In genomic region chr19:54616924-54617323, GRCm38 (mm10) we compare ENCODE assay signal across 18 mouse cellular contexts.
DNase-seq lines count a peak whose midpoint lies in the region; ATAC-seq and TF ChIP-seq lines count a peak whose summit lies in the region.
"Had no signal": no experiment of that assay in that cellular context is flagged by ENCODE, and none has a peak within 500 bp of the region (broad histone marks: within the 10 kb centered on the region; RNA-seq: fewer than 3 reads in every experiment).

No protein-coding gene starts in this region.

- 27% methylated on average over 4 of the region's 4 CpGs for WGBS in kidney, embryonic 16.5 days
- 42% methylated on average over 4 of the region's 4 CpGs for WGBS in hindbrain, postnatal 0 days
- 31% methylated on average over 4 of the region's 4 CpGs for WGBS in lung, adult 2 months

- TF ChIP-seq CTCF in hindbrain, postnatal 0 days (IDR thresholded peaks at IDR 0.05; ENCODE audit: low read depth) = no peak
- TF ChIP-seq CTCF in lung, adult 2 months (IDR thresholded peaks at IDR 0.05; ENCODE audit: insufficient read depth, low read length) = no peak

- H3K9me3 ChIP-seq in kidney, embryonic 16.5 days (ENCODE audit: low read length) = 0 out of 2 replicates have a peak, but pooled peaks cover 5% of the 10 kb centered on the region
- no peaks in the 10 kb centered on the region for H3K9me3 ChIP-seq in hindbrain, postnatal 0 days (ENCODE audit: low read length)
- H3K9me3 ChIP-seq: heart, embryonic 13.5 days; limb, embryonic 12.5 days; stomach, embryonic 15.5 days had no signal

- H3K27ac ChIP-seq in kidney, embryonic 16.5 days (ENCODE audit: low read length) = no peak overlapping the region
- no peak overlapping the region for H3K27ac ChIP-seq in hindbrain, postnatal 0 days
- H3K27ac ChIP-seq: forebrain, embryonic 10.5 days; heart, embryonic 13.5 days; limb, embryonic 12.5 days; stomach, embryonic 15.5 days had no signal

- H3K4me1 ChIP-seq in kidney, embryonic 16.5 days (ENCODE audit: insufficient read depth, low read length) = peaks cover 11% of the 10 kb centered on the region
- H3K4me1 ChIP-seq in hindbrain, postnatal 0 days (ENCODE audit: insufficient read depth, low read length) = no peaks in the 10 kb centered on the region
- H3K4me1 ChIP-seq in lung, adult 2 months (ENCODE audit: control insufficient read depth, insufficient read depth, low read length) = no peaks in the 10 kb centered on the region
- H3K4me1 ChIP-seq: heart, embryonic 13.5 days; limb, embryonic 12.5 days; megakaryocyte, embryonic 14.5 days; stomach, embryonic 15.5 days had no signal

- TF ChIP-seq POLR2A in lung, adult 2 months (IDR thresholded peaks at IDR 0.05; ENCODE audit: borderline replicate concordance, extremely low read depth, low read depth, low read length) = no peak

- H3K4me2 ChIP-seq in kidney, embryonic 16.5 days (replicated peaks; ENCODE audit: low read depth, low read length) = no peak overlapping the region
- no peak overlapping the region for H3K4me2 ChIP-seq in hindbrain, postnatal 0 days (ENCODE audit: low read depth, low read length)
- H3K4me2 ChIP-seq: heart, embryonic 13.5 days; limb, embryonic 12.5 days; stomach, embryonic 15.5 days had no signal

- ATAC-seq in kidney, embryonic 16.5 days (ENCODE audit: low FRiP score, low TSS enrichment) = peak; percentile 88
- 0 out of 2 replicates have a peak, but pooled peaks have one; percentile 39 for ATAC-seq in common myeloid progenitor, adult 5-6 weeks (replicated peaks; ENCODE audit: low read depth, poor library complexity, severe bottlenecking)
- ATAC-seq in hindbrain, postnatal 0 days = peak; percentile 76; the same call in 1 of the 2 replicates
- ATAC-seq: activated CD4-positive, CD25-positive, alpha-beta regulatory T cell, adult 4 months had no signal

- H3K27me3 ChIP-seq in kidney, embryonic 16.5 days (ENCODE audit: insufficient read depth, low read length) = no peaks in the 10 kb centered on the region
- no peaks in the 10 kb centered on the region for H3K27me3 ChIP-seq in hindbrain, postnatal 0 days (ENCODE audit: insufficient read depth, low read length)
- H3K27me3 ChIP-seq: heart, embryonic 13.5 days; limb, embryonic 12.5 days; megakaryocyte, embryonic 14.5 days; stomach, embryonic 15.5 days had no signal

- peak; percentile 3 for DNase-seq in adrenal gland, postnatal 10 days
- no peak for DNase-seq in adrenal gland, adult 18-20 months (ENCODE audit: low spot score in 2 of 2)
- DNase-seq in kidney, adult 8-10 months = no peak
- peak; percentile 51 for DNase-seq in hindbrain, postnatal 0 days (ENCODE audit: low spot score)
- DNase-seq in cerebellum, postnatal 25 days = no peak
- no peak for DNase-seq in lung, adult 2 months
- DNase-seq: B cell, adult 2 months; lung, adult 18-20 months; thymus, postnatal 25 days had no signal

- no peaks in the 10 kb centered on the region for H3K36me3 ChIP-seq in kidney, embryonic 16.5 days (ENCODE audit: insufficient read depth, low read length)
- H3K36me3 ChIP-seq in hindbrain, postnatal 0 days (ENCODE audit: insufficient read depth, low read length) = no peaks in the 10 kb centered on the region
- H3K36me3 ChIP-seq: forebrain, embryonic 10.5 days; G1E; heart, embryonic 13.5 days; limb, embryonic 12.5 days; stomach, embryonic 15.5 days had no signal

- H3K4me3 ChIP-seq in kidney, embryonic 16.5 days (ENCODE audit: low read length) = no peak overlapping the region
- H3K4me3 ChIP-seq in hindbrain, postnatal 0 days (ENCODE audit: low read length) = no peak overlapping the region
- no peak overlapping the region for H3K4me3 ChIP-seq in lung, adult 2 months (replicated peaks; ENCODE audit: extremely low read depth, low read depth, low read length)
- H3K4me3 ChIP-seq: forebrain, embryonic 10.5 days; heart, embryonic 13.5 days; limb, embryonic 12.5 days; megakaryocyte, embryonic 14.5 days; stomach, embryonic 15.5 days had no signal

- H3K9ac ChIP-seq in kidney, embryonic 16.5 days (replicated peaks; ENCODE audit: low read length) = no peak overlapping the region
- no peak overlapping the region for H3K9ac ChIP-seq in hindbrain, postnatal 0 days (replicated peaks; ENCODE audit: low read length)
- H3K9ac ChIP-seq: heart, embryonic 13.5 days; limb, embryonic 12.5 days; stomach, embryonic 15.5 days had no signal

Comparison
In these comparisons a context has a peak if more than half of its experiments do, and no peak if none do; other contexts are left out.
1. DNase-seq: peak in adrenal gland, postnatal 10 days (single experiment) and hindbrain, postnatal 0 days (single experiment); none in adrenal gland, adult 18-20 months (0 of 2), kidney, adult 8-10 months (0 of 2), cerebellum, postnatal 25 days (0 of 2) and lung, adult 2 months (single experiment).
2. Peak in every context shown above with its lines, with median percentiles within 50 percentile points of each other: ATAC-seq.